In genomic region chr5:122805503-122805902, GRCm38 (mm10) we compare ENCODE assay signal across 15 mouse cellular contexts. TPM values are rescaled to one million over a fixed set of nuclear protein-coding genes. Genes with fewer than 3 reads are reported as not detected.
DNase-seq lines count a peak whose midpoint lies in the region; ATAC-seq and TF ChIP-seq lines count a peak whose summit lies in the region.
"Had no signal": no experiment of that assay in that cellular context is flagged by ENCODE, and none has a peak within 500 bp of the region (broad histone marks: within the 10 kb centered on the region; RNA-seq: fewer than 3 reads in every experiment).

No protein-coding gene starts in this region.

- peaks cover 28% of the 10 kb centered on the region for H3K36me3 ChIP-seq in forebrain, embryonic 11.5 days (ENCODE audit: control insufficient read depth, insufficient read depth, low read length)
- peaks cover 99% of the 10 kb centered on the region for H3K36me3 ChIP-seq in forebrain, embryonic 10.5 days (replicated peaks)
- H3K36me3 ChIP-seq in liver, adult 2 months (ENCODE audit: control insufficient read depth, insufficient read depth, low read length), result peaks cover 23% of the 10 kb centered on the region
- H3K36me3 ChIP-seq in E14TG2a.4 (ENCODE audit: insufficient read depth, low read length), result peaks cover 99% of the 10 kb centered on the region

- 58% methylated on average over 3 of the region's 3 CpGs for WGBS in forebrain, embryonic 11.5 days
- 64% methylated on average over 3 of the region's 3 CpGs for whole genome bisulfite sequencing in forebrain, embryonic 10.5 days
- WGBS in liver, adult 2 months, result 48% methylated on average over 3 of the region's 3 CpGs

- H3K4me2 ChIP-seq in forebrain, embryonic 11.5 days (ENCODE audit: low read depth, low read length, severe bottlenecking), result no peak overlapping the region
- H3K4me2 ChIP-seq: hindbrain, embryonic 15.5 days; liver, embryonic 15.5 days; neural tube, embryonic 15.5 days had no signal

- H3K27me3 ChIP-seq in forebrain, embryonic 11.5 days (ENCODE audit: control insufficient read depth, insufficient read depth, low read length), result no peaks in the 10 kb centered on the region
- H3K27me3 ChIP-seq in forebrain, embryonic 10.5 days (ENCODE audit: poor library complexity, severe bottlenecking), result no peaks in the 10 kb centered on the region
- H3K27me3 ChIP-seq in liver, adult 2 months (ENCODE audit: control insufficient read depth, insufficient read depth, low read length), result no peaks in the 10 kb centered on the region
- H3K27me3 ChIP-seq in E14TG2a.4 (ENCODE audit: insufficient read depth, low read length), result no peaks in the 10 kb centered on the region
- H3K27me3 ChIP-seq: hindbrain, embryonic 15.5 days; liver, embryonic 15.5 days; neural tube, embryonic 15.5 days had no signal

- TF ChIP-seq POLR2A in liver, adult 2 months (IDR thresholded peaks at IDR 0.05; ENCODE audit: extremely low read depth, insufficient read depth, low read length), result no peak

- no peaks in the 10 kb centered on the region for H3K4me1 ChIP-seq in forebrain, embryonic 11.5 days (replicated peaks; ENCODE audit: control insufficient read depth, insufficient read depth, low read length)
- no peaks in the 10 kb centered on the region for H3K4me1 ChIP-seq in forebrain, embryonic 10.5 days
- H3K4me1 ChIP-seq in liver, adult 2 months (ENCODE audit: control insufficient read depth, insufficient read depth, low read length), result peaks cover 22% of the 10 kb centered on the region
- peaks cover 19% of the 10 kb centered on the region for H3K4me1 ChIP-seq in E14TG2a.4 (replicated peaks; ENCODE audit: low read depth, low read length)
- H3K4me1 ChIP-seq: neural tube, embryonic 15.5 days had no signal

- no peak for ATAC-seq in forebrain, embryonic 11.5 days (replicated peaks; ENCODE audit: low FRiP score)
- ATAC-seq: midbrain, embryonic 16.5 days had no signal

- no peaks in the 10 kb centered on the region for H3K9me3 ChIP-seq in forebrain, embryonic 11.5 days (ENCODE audit: control insufficient read depth, low read length)
- H3K9me3 ChIP-seq in forebrain, embryonic 10.5 days, result no peaks in the 10 kb centered on the region
- H3K9me3 ChIP-seq in E14TG2a.4 (ENCODE audit: low read length), result no peaks in the 10 kb centered on the region
- H3K9me3 ChIP-seq: hindbrain, embryonic 15.5 days; liver, embryonic 15.5 days; neural tube, embryonic 15.5 days had no signal

- H3K27ac ChIP-seq in forebrain, embryonic 11.5 days (ENCODE audit: low read depth, low read length), result no peak overlapping the region
- no peak overlapping the region for H3K27ac ChIP-seq in forebrain, embryonic 10.5 days
- H3K27ac ChIP-seq in liver, adult 2 months (replicated peaks; ENCODE audit: insufficient read depth, low read depth, low read length), result no peak overlapping the region
- H3K27ac ChIP-seq: hindbrain, embryonic 15.5 days; liver, embryonic 15.5 days; neural tube, embryonic 15.5 days had no signal

- no peaks in the 10 kb centered on the region for H3K79me2 ChIP-seq in liver, adult 2 months (ENCODE audit: control insufficient read depth, insufficient read depth, low read length)

- peak; percentile 30 for DNase-seq in forebrain, embryonic 11.5 days (ENCODE audit: low spot score)
- DNase-seq in forebrain, embryonic 10.5 days (ENCODE audit: extremely low spot score, low spot score), result no peak
- DNase-seq in liver, adult 2 months (ENCODE audit: extremely low read depth, low read depth, low spot score), result peak; percentile 29
- DNase-seq in liver, result no peak
- DNase-seq in retina, embryonic 14.5 days (ENCODE audit: low spot score), result peak; percentile 62
- DNase-seq in left cerebral cortex, adult 18-20 months (ENCODE audit: low spot score in 2 of 2), result no peak
- no peak for DNase-seq in natural killer cell, adult 2 months (ENCODE audit: low spot score in 2 of 2)
- DNase-seq: adrenal gland, adult 2 months; cerebellum, postnatal 14 days; kidney, adult 9 months had no signal

- TF ChIP-seq CTCF in liver, adult 2 months (IDR thresholded peaks at IDR 0.05; ENCODE audit: low read depth, low read length), result no peak
- TF ChIP-seq CTCF in E14TG2a.4 (conservative IDR thresholded peaks at IDR 0.05; ENCODE audit: low read length), result peak; percentile 61

- no peak overlapping the region for H3K4me3 ChIP-seq in forebrain, embryonic 11.5 days (ENCODE audit: low read depth, low read length)
- H3K4me3 ChIP-seq in forebrain, embryonic 10.5 days, result no peak overlapping the region
- H3K4me3 ChIP-seq in liver, adult 2 months (ENCODE audit: insufficient read depth, low read depth, low read length), result no peak overlapping the region
- H3K4me3 ChIP-seq in E14TG2a.4 (replicated peaks; ENCODE audit: low read length), result no peak overlapping the region
- H3K4me3 ChIP-seq: hindbrain, embryonic 15.5 days; liver, embryonic 15.5 days; neural tube, embryonic 15.5 days had no signal

- no peak overlapping the region for H3K9ac ChIP-seq in forebrain, embryonic 11.5 days (ENCODE audit: low read length)
- no peak overlapping the region for H3K9ac ChIP-seq in liver, adult 2 months (ENCODE audit: low read depth, low read length)
- H3K9ac ChIP-seq: hindbrain, embryonic 15.5 days; liver, embryonic 15.5 days; neural tube, embryonic 15.5 days had no signal

RNA-seq across cellular contexts. Expression of gene Anapc5, which starts 15.6 kb away (rescaled TPM):
- 536 and 549 TPM in 2 replicates for polyA plus RNA-seq in forebrain, embryonic 11.5 days (2014; fragmentation: Nextera tagmentation; extraction: Ambion mirVana)
- polyA plus RNA-seq in forebrain, embryonic 10.5 days (2016; fragmentation: Nextera tagmentation; extraction: Ambion mirVana), result 510 and 525 TPM in 2 replicates
- 93.9 and 99.0 TPM in 2 replicates for total RNA-seq in liver, adult 2 months (2014; rRNA removed)
- 61.0 and 61.9 TPM in 2 replicates for polyA plus RNA-seq in liver, adult 2 months (2012; rRNA removed)
- total RNA-seq in left cerebral cortex, adult 18-20 months (2021), result 100 to 1,000 TPM; 212 to 231 TPM

RNA-seq across cellular contexts. Expression of gene Camkk2, which starts 26.3 kb away (rescaled TPM):
- 24.4 and 26.3 TPM in 2 replicates for polyA plus RNA-seq in forebrain, embryonic 11.5 days (2014; fragmentation: Nextera tagmentation; extraction: Ambion mirVana)
- 22.6 and 24.1 TPM in 2 replicates for polyA plus RNA-seq in forebrain, embryonic 10.5 days (2016; fragmentation: Nextera tagmentation; extraction: Ambion mirVana)
- total RNA-seq in liver, adult 2 months (2014; rRNA removed), result 6.3 and 8.3 TPM in 2 replicates
- 16.4 and 17.7 TPM in 2 replicates for polyA plus RNA-seq in liver, adult 2 months (2012; rRNA removed)
- 100 to 1,000 TPM; 192 to 206 TPM for total RNA-seq in left cerebral cortex, adult 18-20 months (2021)

RNA-seq across cellular contexts. Expression of gene Rnf34, which starts 44.3 kb away (rescaled TPM):
- polyA plus RNA-seq in forebrain, embryonic 11.5 days (2014; fragmentation: Nextera tagmentation; extraction: Ambion mirVana), result 51.1 and 53.2 TPM in 2 replicates
- polyA plus RNA-seq in forebrain, embryonic 10.5 days (2016; fragmentation: Nextera tagmentation; extraction: Ambion mirVana), result 48.5 and 53.4 TPM in 2 replicates
- 4.1 and 5.3 TPM in 2 replicates for total RNA-seq in liver, adult 2 months (2014; rRNA removed)
- polyA plus RNA-seq in liver, adult 2 months (2012; rRNA removed), result 3.4 TPM in 2 replicates
- 10 to 100 TPM; 51.9 to 53.3 TPM for total RNA-seq in left cerebral cortex, adult 18-20 months (2021)

Comparison
In these comparisons a context has a peak if more than half of its experiments do, and no peak if none do; other contexts are left out.
1. DNase-seq: peak in forebrain, embryonic 11.5 days (single experiment), liver, adult 2 months (single experiment) and retina, embryonic 14.5 days (single experiment); none in forebrain, embryonic 10.5 days (single experiment), liver (single experiment), left cerebral cortex, adult 18-20 months (0 of 2) and natural killer cell, adult 2 months (0 of 2).
2. RNA of gene Rnf34, which starts 44.3 kb away (polyA plus RNA-seq): 51.1 to 53.2 TPM in forebrain, embryonic 11.5 days and 48.5 to 53.4 TPM in forebrain, embryonic 10.5 days; 3.4 TPM in liver, adult 2 months; every median in the first group is over 10 times any median in the second.